Mouse (Mus musculus) gastrocnemius, adult 18-20 months (tissue): Measurements from ENCODE around the gene Fkbp8. TPM values are rescaled to one million over a fixed set of nuclear protein-coding genes. Genes with fewer than 3 reads are reported as not detected.

Experiments
- total RNA-seq, 2 experiments: library from RNA; stranded (reverse); gene quantifications; 2 replicates each; pipeline ENCODE4 v1.2.3; 2021

Fkbp8 gene
- total RNA-seq, 2 experiments from 2014 or later, result 103 to 105 TPM

Other genes with a start within 250 kb of the Fkbp8 start
- 1 to 10 TPM; 2.9 to 3.8 TPM for gene Homer3, start 244.9 kb upstream of the Fkbp8 start, total RNA-seq
- gene Ddx49, start 225.2 kb upstream of the Fkbp8 start, total RNA-seq, result 10 to 100 TPM; 27.4 to 28.6 TPM
- 100 to 1,000 TPM; 133 to 135 TPM for gene Cope, start 225.2 kb upstream of the Fkbp8 start, total RNA-seq
- 10 to 100 TPM; 13.4 to 15.9 TPM for gene Cers1, start 211.9 kb upstream of the Fkbp8 start, total RNA-seq
- 1 to 10 TPM; 1.9 to 2.1 TPM for gene Gdf1, start 197.9 kb upstream of the Fkbp8 start, total RNA-seq
- 10 to 100 TPM; 29.8 to 31.1 TPM for gene Upf1, start 174.4 kb upstream of the Fkbp8 start, total RNA-seq
- gene Comp, start 154.2 kb upstream of the Fkbp8 start, total RNA-seq, result 10 to 100 TPM in 1 of 2 experiments, 1 to 10 TPM in 1; 6.9 to 14.9 TPM
- gene Crtc1, start 88.1 kb upstream of the Fkbp8 start, total RNA-seq, result 1 to 10 TPM; 7.7 to 8.4 TPM
- gene Klhl26, start 50.8 kb upstream of the Fkbp8 start, total RNA-seq, result 1 to 10 TPM; 7.7 to 8.3 TPM
- not detected for gene Tmem59l, start 40.4 kb upstream of the Fkbp8 start, total RNA-seq
- gene Crlf1, start 34.6 kb upstream of the Fkbp8 start, total RNA-seq, result 1 to 10 TPM; 2.8 to 2.9 TPM
- 100 to 1,000 TPM; 170 TPM for gene Rex1bd, start 21.0 kb upstream of the Fkbp8 start, total RNA-seq
- 100 to 1,000 TPM; 841 to 913 TPM for gene Uba52, start 16.9 kb upstream of the Fkbp8 start, total RNA-seq
- 10 to 100 TPM; 76.3 to 80.6 TPM for gene Kxd1, start 232 bp downstream of the Fkbp8 start, total RNA-seq
- gene Ell, start 11.7 kb downstream of the Fkbp8 start, total RNA-seq, result 10 to 100 TPM; 12.5 to 21.8 TPM
- gene Isyna1, start 66.6 kb downstream of the Fkbp8 start, total RNA-seq, result 1 to 10 TPM; 2.6 to 3.2 TPM
- gene Ssbp4, start 81.1 kb downstream of the Fkbp8 start, total RNA-seq, result 10 to 100 TPM; 11.6 to 19.4 TPM
- under 1 TPM; 0.23 to 0.64 TPM for gene Lrrc25, start 88.4 kb downstream of the Fkbp8 start, total RNA-seq
- under 1 TPM; 0.16 to 0.21 TPM for gene Gdf15, start 104.7 kb downstream of the Fkbp8 start, total RNA-seq
- 10 to 100 TPM; 11.9 to 13.7 TPM for gene Pgpep1, start 132.7 kb downstream of the Fkbp8 start, total RNA-seq
- gene Lsm4, start 145.5 kb downstream of the Fkbp8 start, total RNA-seq, result 10 to 100 TPM; 65.4 to 70.3 TPM
- gene Jund, start 171.2 kb downstream of the Fkbp8 start, total RNA-seq, result 10 to 100 TPM; 41.6 to 68.4 TPM
- gene Iqcn, start 175.7 kb downstream of the Fkbp8 start, total RNA-seq, result not detected
- not detected for gene Gm3336, start 190.8 kb downstream of the Fkbp8 start, total RNA-seq
- 1 to 10 TPM; 1.3 to 1.6 TPM for gene Pde4c, start 196.0 kb downstream of the Fkbp8 start, total RNA-seq
- gene Rab3a, start 227.0 kb downstream of the Fkbp8 start, total RNA-seq, result 10 to 100 TPM; 32.5 to 36.5 TPM
- gene Mpv17l2, start 233.2 kb downstream of the Fkbp8 start, total RNA-seq, result 10 to 100 TPM; 19.9 to 20.9 TPM
- gene Pik3r2, start 249.0 kb downstream of the Fkbp8 start, total RNA-seq, result 10 to 100 TPM; 13.3 to 15.1 TPM